Mouse (Mus musculus): ENCODE measurements around the gene Uba3.

The Uba3 gene

DNA sequence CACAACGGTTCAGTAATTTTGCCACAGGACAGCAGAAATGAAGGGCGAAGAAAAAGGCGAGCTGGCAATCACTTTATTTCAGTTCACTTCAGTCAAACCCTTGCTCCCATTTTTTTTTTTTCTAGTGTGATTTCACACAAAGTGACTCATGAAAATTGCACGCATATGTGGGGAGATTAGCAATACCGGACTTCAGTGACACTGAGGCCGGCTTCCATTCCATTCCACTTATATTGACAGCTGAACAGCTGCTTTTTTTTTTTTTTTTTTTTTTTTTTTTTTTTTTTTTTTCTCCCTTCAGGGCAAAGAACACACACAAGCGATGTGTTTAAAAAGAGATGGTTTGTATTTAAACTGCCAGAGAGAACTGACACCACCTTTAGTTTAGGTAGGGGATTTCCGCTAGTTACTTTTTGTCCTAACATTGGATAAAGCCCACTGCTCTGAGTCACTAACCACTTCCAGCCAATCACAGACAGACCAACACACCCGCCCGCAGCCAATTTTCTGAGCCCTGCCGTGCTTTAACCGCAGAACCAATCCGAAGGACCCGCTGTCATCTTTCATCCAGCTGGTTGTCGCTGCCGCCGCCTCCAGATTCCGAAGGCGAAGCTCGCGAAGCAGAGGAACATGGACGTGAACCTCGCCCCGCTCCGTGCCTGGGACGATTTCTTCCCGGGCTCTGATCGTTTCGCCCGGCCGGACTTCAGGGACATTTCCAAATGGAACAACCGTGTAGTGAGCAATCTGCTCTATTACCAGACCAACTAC lies 4.9 kb upstream of the Uba3 start, which contains the start of gene Arl6ip5:
Gene Arl6ip5, plus strand, starts transcription at position 499 of the 771 bp plus-strand sequence.
- DNase-seq: peak; percentile 87

DNA sequence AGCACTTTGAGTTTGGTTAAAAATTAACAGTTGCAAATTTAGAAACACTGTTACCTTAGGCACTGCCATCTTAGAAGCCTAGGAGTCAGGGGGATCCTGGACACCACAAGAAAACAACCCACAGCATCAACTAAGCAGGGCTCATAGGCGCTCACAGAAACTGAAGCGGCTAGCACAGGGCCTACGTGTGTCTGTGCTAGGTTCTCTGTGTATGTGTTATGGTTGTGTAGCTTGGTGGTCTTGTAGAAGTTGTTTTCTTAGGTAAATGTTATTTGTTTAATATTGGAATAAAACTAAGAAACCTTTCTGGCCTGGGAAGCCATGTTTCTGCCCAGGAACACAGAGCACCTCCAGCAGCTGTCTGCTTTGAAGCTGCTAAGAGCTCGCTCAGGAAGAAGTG lies 4.3 kb upstream of the Uba3 start:
- DNase-seq: no peak

DNA sequence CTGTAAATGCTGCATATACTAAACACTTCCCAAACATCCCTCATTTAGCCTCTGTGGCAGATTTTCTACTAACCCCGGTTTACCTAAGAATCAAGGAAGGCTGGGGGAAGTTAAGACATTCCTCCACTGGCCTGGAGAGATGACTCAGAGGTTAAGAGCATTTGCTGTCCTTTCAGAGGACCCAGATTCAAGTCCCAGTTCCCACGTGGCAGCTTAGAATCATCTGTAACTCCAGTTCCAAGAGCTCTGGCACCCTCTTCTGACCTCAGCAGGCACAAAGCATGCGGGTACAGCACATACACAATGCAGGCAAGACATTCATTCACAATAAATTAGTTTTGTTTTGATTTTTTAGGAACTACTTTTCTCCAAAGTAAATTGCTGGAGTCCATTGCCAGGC lies 3.8 kb upstream of the Uba3 start:
- DNase-seq: no peak

DNA sequence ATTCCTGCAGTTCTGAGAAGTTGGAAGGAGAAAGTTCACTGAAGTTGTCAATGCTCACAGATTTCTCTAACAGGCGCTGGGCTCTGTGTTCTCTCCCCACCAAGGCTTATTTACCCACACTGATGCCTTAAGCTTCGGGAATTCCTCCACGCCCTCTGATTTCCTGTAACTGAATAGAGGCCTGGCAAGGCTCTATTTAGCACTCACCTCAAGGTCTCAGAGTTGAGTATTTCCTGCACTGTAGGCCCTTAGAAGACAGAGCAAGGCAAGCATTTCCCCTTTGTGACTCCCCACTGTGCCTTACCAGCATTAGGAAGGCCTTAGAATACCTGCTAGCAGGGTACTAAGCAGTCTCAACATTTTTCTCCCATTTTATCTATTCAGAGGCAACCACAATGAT lies 3.0 kb upstream of the Uba3 start:
- DNase-seq: no peak

DNA sequence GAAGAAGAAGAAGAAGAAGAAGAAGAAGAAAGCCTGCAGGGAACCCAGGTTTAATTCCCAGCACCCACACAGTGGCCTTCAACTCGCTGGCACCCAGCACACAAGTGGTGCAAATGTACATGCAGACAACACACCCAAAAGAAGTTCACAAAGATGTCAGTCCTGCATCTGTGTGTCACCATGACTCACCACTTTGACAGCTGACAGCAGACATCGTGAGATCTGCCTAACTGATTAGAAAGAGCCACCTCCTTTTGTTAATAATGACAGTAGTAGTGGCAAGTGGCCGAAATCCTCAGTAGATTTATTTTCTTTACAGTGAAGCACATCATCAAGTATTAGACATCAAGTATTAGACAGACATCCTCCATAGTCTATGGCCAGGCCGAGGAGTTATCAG lies 1.6 kb upstream of the Uba3 start:
- DNase-seq: no peak

DNA sequence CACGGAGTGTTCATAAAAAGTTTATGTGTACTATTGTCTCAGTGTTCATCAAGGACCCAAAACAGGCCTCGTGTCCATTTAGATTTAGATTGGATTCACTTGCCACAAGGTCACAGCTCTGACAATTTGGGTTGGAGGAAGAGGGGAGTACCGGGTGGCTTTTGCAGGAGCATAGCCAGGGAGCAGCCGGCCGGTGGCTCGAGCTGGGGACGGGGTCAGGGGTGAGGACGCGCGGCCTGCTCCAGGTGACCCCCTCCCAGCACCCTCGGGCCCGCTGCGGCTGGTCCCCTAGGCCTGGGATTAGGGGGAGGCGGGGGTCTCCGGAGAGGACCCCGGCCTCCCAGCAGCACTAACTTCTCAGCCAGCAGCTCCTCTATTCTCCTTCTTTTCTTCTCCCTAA lies 495 bp downstream of the Uba3 start:
- DNase-seq: peak; percentile 60

DNA sequence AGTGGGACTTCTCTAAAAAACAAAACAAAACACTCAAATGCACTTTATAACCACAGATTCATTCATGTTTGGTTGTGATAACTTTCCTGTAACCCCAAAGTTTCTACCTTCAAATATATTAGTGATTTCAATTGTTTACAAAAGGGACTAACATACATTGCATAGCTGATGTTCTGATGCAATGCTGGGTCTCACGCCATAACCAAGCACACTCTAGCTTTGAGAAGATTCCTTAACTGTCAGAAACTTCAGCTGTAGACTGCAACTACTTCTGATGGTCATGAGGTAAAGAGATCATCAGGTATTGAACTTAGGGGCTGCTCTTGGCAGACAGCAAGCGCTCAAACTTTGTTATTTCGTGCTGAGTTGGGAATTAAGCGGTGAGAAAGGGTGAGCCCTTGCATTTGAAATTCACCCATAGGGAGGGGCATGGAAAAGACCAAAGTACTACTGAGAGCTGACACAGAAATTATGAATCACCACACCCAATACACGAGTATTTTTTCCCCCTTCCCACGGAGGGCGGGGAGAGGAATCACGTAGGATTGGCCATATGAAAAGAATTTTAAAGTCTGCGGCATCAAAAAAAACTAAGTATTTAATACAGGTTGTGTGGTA lies 1.1 kb downstream of the Uba3 start:
- DNase-seq: no peak

DNA sequence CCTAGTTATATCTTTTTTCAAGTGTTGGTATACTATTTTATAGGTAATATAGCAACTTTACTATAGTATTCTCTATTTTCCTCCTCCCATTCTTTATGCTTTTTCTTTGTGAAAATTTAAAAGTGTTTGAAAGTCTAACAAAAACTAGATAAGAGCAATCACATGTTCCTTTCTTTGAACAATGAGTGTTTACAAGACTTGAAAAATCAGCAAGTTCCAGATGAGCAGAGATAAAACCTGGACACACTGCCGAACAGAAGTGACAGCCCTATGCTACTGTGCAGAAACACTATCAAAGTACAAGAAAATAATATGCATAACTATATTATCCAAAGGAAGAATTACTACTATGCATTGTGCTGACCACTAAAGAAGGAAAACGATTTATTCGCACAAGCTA lies 3.0 kb downstream of the Uba3 start:
- DNase-seq: no peak

DNA sequence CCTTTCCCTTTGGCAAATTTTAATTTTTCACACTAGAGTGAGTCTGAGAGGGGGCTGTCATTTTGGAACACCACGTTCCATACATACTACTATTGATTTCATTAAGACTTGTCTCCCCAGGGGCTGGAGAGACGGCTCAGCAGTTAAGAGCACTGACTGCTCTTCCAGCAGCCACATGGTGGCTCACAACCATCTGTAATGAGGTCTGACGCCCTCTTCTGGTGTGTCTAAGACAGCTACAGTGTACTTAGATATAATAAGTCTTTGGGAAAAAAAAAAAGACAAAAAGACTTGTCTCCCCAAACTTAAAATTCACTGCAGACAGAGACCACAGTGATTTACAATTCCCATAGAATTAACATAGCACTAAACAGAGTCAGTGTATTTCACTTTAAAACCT lies 5.0 kb downstream of the Uba3 start:
- DNase-seq: no peak

DNA sequence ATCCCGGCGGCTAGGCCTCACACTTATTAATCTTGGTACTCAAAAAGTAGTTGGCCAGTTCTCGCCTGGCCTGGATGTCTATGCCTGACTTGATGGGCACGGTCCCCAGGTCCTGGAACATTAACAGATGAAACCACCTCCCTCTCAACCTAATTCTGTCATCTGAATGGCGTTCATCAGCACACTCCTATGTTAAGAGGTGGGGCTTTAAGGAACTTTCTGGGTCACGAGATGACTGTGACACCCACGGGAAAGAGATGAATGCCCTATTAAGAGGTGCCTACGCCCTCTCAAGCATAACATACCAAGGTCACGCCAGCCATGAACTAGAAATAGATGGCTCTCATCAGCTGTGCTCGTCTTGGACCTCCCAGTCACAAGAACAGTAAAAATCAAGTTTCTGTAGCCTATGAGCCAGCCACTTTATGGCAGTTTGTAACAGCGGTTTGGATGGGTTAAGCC lies 26.0 kb downstream of the Uba3 start:
- no peak for DNase-seq

DNA sequence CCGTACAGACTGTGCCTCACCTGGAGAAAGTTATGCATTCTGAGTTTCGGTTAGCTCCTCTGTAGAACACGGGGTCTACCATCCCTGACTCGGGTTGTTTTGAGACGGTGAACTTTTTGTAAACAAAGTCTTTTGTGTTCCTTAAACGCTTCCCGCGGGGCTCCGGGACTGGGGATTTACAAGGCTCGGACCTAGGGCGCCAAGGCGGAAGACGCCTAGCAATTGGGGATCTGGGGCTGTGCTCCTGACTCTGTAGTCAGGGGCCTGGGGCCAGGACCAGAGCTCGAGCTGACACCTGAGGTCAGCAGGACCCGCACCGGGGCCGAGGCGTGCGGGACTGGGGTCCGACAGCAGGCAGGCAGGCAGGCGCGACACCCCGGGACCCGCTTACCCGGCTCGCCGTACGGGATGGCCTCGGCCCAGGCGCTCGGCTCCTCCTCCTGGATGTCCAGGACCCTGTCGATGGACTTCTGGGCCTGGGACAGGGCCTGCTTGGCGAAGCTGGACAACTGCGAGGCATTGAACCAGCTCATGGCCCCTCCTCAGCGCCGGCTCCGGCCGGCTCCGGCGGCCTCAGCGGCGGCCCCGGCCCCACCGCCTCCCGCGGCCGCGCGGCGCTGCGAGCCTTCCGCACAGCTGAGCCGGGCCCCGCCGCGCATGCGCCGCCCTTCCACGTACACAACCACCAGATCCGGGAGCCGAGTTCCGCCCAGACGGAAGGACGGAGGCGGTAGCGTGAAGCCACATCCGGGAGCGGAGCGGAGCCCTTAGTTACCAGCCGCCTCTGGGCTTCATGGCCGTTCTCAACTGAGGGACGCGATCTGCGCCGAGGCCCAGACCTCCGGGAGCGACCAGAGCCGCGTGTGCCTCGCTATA lies 26.7 kb downstream of the Uba3 start, which contains the start of gene Tmf1:
Gene Tmf1, minus strand, starts transcription at position 632 of the 876 bp plus-strand sequence.
- peak; percentile 96 for DNase-seq

DNA sequence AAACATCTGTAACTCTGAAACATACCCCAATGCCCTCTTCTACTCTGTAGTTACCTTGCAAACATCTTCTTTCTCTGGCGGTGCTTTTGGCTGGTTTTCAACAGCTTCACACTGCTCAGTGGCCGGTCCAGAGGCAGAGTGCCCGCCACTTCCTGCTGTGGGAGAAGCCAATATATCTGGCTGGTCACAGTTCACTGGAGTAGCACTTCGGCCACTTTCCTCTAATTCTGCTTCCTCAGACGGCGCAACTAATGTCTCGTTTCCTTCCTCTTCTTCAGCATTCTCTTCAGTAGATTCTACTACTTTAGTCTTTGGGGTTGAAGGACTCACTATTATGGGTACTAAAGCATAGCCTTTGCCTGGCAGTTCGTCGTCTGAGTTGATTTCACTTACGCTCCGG lies 29.7 kb downstream of the Uba3 start:
- DNase-seq: no peak

DNA sequence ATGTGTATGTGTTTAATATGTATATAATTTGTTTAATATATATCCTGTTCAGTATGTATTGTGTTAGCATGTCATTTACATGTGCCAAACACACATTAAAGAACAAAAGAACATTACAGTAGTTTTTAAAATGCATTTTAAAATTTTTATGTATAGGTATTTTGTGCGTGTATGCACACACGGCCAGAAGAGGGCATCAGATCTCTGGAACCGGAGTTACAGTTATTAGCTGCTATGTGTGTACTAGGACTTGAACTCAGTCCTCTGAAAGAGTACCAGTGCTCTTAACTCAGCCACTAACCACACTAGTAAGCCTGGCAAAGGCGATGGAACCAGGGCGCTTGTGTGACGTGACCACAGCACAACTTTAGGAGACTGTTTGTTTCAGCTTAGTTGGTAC lies 55.3 kb downstream of the Uba3 start:
- peak; percentile 17 for DNase-seq

DNA sequence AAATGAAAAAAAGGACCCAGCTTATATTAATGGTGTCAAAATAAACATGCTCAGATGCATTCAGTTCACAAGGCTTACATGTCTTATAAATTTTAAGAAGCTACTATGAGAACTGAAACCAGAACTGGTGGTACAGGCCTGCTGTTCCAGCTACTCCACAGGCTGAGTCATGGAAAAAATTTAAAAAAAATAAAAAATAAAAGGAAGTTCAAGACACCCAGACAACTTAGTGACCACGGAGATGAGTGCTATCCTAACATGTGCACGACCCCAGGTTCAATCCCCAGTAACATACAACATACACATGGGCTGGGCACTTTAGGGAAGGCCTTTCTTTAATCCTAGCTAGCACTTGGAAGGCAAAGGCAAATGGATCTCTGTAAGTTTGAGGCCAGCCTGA lies 55.7 kb downstream of the Uba3 start:
- no peak for DNase-seq

DNA sequence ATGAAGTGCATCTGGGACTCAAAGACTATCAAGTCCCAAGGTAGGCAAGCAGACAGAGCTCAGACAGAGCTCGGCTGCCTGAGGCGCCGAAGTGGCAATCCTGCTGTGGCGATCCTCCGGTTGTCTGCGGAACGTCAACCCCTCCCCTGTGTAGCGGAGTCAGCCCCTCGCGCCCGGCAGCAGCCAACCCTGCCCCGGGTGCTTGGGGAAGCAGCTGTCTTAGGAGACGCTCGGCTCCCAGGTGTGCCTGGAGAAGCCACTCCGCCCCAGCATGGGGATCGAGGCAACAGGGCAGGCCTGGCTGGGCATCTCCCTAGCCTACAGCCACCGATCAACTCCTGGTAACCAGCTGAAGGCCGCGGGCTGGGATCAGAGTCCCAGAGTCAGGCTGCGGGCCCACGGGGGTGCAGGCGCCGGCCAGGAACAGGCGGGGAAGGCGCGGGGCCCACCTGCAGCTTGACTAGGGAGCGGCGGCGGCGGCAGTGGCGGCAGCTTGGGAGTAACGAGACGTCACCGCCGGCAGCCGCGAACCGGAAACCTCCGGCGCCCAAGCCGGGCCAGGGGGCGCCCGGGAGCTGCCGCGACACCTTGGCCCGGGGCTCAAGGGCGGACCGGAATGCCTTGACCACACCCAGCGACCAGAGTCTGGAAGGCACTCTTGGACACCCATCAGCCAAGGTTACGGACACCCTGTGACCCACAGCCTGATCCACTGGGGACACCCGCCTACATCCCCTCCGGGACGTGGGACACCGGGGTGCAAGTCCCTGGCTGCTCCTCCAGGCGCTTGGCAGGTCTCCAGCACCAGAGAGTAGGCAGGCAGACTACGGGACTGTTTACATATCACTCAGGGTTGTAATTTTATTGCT lies 56.8 kb downstream of the Uba3 start, which contains the start of gene Eogt:
Gene Eogt, minus strand, starts transcription at position 800 of the 869 bp plus-strand sequence.
- DNase-seq: peak; percentile 91

DNA sequence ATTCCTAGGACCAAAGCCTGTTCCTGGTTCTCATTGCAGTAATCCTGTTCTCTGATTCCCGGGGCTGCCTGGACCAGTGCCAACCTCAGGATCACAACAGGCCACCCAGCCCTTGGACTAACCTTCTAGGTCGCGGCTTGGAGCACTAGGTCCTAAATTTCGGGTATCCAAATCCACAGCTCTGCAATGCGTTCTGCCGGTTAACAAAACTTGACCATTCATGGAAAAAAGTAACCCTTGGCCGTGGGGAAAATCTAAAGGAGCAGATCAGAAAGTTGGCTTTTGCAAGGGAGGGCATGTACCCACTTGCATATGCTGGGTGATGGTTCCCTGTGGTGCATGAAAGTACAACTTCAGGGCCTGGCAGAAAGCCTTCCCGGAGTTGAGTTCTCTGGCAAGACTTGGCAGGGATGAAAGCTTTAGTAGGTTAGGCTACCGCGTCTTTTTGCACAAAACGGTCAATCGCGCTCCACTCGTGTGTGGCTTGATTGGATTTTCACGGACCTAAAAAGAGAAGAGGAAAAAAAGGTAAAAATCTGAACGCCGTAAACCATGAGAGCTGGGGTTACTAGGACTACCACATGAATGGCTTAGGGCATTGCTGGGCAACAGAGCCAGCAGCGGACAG lies 57.6 kb downstream of the Uba3 start:
- DNase-seq: peak; percentile 11

DNA sequence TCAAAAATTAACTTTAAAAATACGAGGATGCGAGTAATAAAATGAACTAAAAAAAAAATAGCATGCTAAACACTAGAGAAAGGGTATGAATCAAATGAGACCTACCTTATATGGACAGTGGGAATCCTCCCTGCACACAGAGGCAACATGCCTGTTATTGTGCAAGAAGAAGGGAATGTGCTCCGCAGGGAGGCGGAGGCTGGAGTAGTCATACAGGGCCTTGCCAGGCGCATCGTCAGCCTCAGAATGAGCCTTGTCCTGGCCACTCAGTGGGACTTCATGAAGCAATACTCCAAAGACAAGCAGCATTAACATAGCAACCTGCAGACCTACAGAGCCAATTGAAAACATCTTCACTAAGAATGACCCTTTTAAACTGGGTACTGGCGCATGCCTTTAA lies 60.3 kb downstream of the Uba3 start:
- no peak for DNase-seq

DNA sequence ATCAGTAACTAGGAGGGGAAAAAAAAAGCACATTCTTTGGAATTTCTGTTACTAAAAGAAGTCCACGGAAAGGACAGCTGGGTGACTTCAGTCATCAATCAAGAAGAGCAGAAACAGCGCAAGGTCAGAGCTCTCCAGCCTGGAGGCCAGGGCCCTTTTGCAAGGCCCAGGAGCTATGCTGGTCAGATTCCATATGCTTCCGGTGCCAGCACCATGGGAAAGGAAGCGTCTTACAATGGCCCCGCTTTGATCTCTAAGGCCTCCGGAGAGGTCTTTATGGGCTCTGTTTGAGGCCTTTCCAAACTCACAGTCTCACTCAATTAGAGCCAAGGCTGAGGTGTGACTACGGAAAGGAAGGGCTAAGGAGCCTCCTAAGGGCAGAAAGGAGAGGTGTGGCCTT lies 61.1 kb downstream of the Uba3 start:
- no peak for DNase-seq

DNA sequence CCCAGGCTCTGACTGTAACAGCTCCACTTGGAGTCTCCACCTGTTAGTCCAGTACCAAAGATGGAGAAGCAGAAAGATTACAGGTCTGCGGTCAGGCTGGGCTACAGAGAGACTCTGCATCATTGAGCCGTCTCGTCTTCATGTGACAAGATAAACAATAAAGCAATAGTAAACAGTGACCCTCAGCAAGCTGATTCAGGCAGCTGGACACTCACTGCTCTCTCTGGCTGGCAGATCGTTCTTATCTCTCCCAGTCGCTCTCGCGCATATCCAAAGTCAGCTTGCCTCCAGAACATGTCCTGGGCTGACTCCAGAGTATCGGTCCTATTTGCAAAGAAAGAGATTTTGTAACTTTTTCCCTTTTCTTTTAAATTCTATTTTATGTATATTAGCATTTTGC lies 62.8 kb downstream of the Uba3 start:
- DNase-seq: no peak

DNA sequence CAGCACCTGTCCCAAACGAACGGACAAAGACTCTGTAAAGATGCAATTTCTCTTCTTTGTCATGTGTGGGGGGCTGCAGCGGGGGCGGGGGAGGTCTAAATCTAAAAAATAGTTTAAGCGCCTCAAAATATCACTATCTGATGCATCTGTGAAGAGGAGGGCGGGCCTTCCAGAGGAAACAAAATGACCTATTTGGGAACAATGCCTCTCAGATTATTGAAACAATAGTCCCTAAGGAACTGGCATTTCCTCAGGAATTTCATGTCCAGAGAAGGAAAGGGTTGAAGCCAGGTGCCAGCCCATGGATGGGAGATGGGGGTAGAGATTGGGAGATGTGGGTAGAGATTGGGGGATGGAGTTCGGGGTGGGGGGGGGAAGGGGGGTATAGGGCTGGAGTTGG lies 63.6 kb downstream of the Uba3 start:
- DNase-seq: no peak
